Mouse (Mus musculus) hindbrain, embryonic 10.5 days (tissue): Measurements from ENCODE around the gene Setd1a. TPM values are rescaled to one million over a fixed set of nuclear protein-coding genes. Genes with fewer than 3 reads are reported as not detected.
"Not testable (repeated sequence)": the region's sequence is repeated elsewhere in the genome, so short reads cannot be mapped to it uniquely, and the experiment has no call there.

Experiments used
- DNase-seq: peaks from one replicate; pipeline ENCODE4 v3.0.0-alpha.2; 2017; ENCODE audit warnings: low spot score
- H3K27ac ChIP-seq: fragments of 300-500 bp; sonication (generic); 2 replicates; pipeline ENCODE4 v1.5.1; 2016; ENCODE audit warnings: mild to moderate bottlenecking, moderate library complexity
- H3K27me3 ChIP-seq: fragments of 300-500 bp; sonication (generic); 2 replicates; pipeline ENCODE4 v1.6.1; 2016; ENCODE audit warnings: mild to moderate bottlenecking; ENCODE audit not compliant: poor library complexity, insufficient read depth, severe bottlenecking
- H3K36me3 ChIP-seq: fragments of 300-500 bp; sonication (generic); 2 replicates; pipeline ENCODE4 v1.6.1; 2016; ENCODE audit warnings: mild to moderate bottlenecking, moderate library complexity
- H3K4me1 ChIP-seq: fragments of 300-500 bp; sonication (generic); replicated peaks from 2 replicates; pipeline ENCODE4 v1.6.1; 2016; ENCODE audit warnings: mild to moderate bottlenecking
- H3K4me3 ChIP-seq: fragments of 300-500 bp; sonication (generic); 2 replicates; pipeline ENCODE4 v1.5.1; 2016; ENCODE audit warnings: mild to moderate bottlenecking, moderate library complexity
- H3K9me3 ChIP-seq: fragments of 300-500 bp; sonication (generic); 2 replicates; pipeline ENCODE4 v1.6.1; 2016; ENCODE audit warnings: mild to moderate bottlenecking, moderate library complexity
- WGBS: fragments of 180-500 bp; shearing (Covaris S2); methylation state at CpG from one replicate; pipeline ENCODE4 v1.1.7; 2016; 5-methylcytosine and 5-hydroxymethylcytosine counted together
- polyA plus RNA-seq: library from polyadenylated mRNA; unstranded; fragments of >200 nt; fragmentation: Nextera tagmentation; extraction: Ambion mirVana; gene quantifications from 2 replicates; pipeline ENCODE4 v1.2.1, GENCODE M21; 2016

Gene Setd1a
- polyA plus RNA-seq = 16.5 and 18.7 TPM in 2 replicates

GRCm38 (mm10) chr7:127776426-127776825 is at the start of gene Setd1a:
Gene Setd1a, plus strand, starts transcription at chr7:127776670.
- H3K4me3 ChIP-seq = peak within 1 kb of the TSS; percentile 94
- WGBS = under 1% methylated on average over 23 of the region's 23 CpGs
- H3K4me1 ChIP-seq = peaks cover 29% of the 10 kb centered on the region
- DNase-seq = peak; percentile 85
- H3K27me3 ChIP-seq = no peaks in the 10 kb centered on the region
- no peaks in the 10 kb centered on the region for H3K9me3 ChIP-seq
- peak within 1 kb of the TSS; percentile 100 for H3K27ac ChIP-seq
- H3K36me3 ChIP-seq = peaks cover 30% of the 10 kb centered on the region

GRCm38 (mm10) chr7:127727898-127728297 is 48.6 kb upstream of the Setd1a start:
- Histone ChIP-seq H3K9me3 (no peaks in the 10 kb centered on the region), H3K4me3 (no peak overlapping the region), H3K36me3 (no peaks in the 10 kb centered on the region), H3K27ac (no peak overlapping the region), H3K27me3 (no peaks in the 10 kb centered on the region), H3K4me1 (peaks cover 4% of the 10 kb centered on the region; the same call in 1 of the 2 replicates)
- DNase-seq = no peak
- 89% methylated on average over 7 of the region's 7 CpGs for WGBS

GRCm38 (mm10) chr7:127730170-127730569 is 46.3 kb upstream of the Setd1a start:
- Histone ChIP-seq H3K27me3 (no peaks in the 10 kb centered on the region), H3K9me3 (no peaks in the 10 kb centered on the region), H3K36me3 (no peaks in the 10 kb centered on the region), H3K4me3 (no peak overlapping the region), H3K27ac (no peak overlapping the region), H3K4me1 (peaks cover 4% of the 10 kb centered on the region; the same call in 1 of the 2 replicates)
- no peak for DNase-seq
- WGBS = 77% methylated on average over 4 of the region's 4 CpGs

- H3K27ac ChIP-seq, H3K27me3 ChIP-seq, H3K4me1 ChIP-seq, H3K9me3 ChIP-seq, DNase-seq, H3K36me3 ChIP-seq, H3K4me3 ChIP-seq: not testable (repeated sequence)
- whole genome bisulfite sequencing = no CpG with 5 or more reads among the region's 5 CpGs
These were observed 44.4 kb upstream of the Setd1a start, which contains the start of gene Ctf2 for GRCm38 (mm10) chr7:127732066-127732465. Gene Ctf2, minus strand, starts transcription at chr7:127732166.

- peaks cover 21% of the 10 kb centered on the region for H3K36me3 ChIP-seq
- no peaks in the 10 kb centered on the region for H3K9me3 ChIP-seq
- peak within 1 kb of the TSS; percentile 98 for H3K27ac ChIP-seq
- peak; percentile 76 for DNase-seq
- no peaks in the 10 kb centered on the region for H3K27me3 ChIP-seq
- peaks cover 34% of the 10 kb centered on the region for H3K4me1 ChIP-seq
- H3K4me3 ChIP-seq = peak within 1 kb of the TSS; percentile 94
- WGBS = 2% methylated on average over 26 of the region's 26 CpGs
These were observed 32.0 kb upstream of the Setd1a start, which contains the start of gene Fbxl19 for GRCm38 (mm10) chr7:127744366-127745045. Gene Fbxl19, plus strand, starts transcription at chr7:127744543.

- peak overlapping the region; percentile 98 for H3K27ac ChIP-seq
- peak overlapping the region; percentile 94 for H3K4me3 ChIP-seq
- peak; percentile 94 for DNase-seq
- peaks cover 37% of the 10 kb centered on the region for H3K4me1 ChIP-seq
- H3K9me3 ChIP-seq = no peaks in the 10 kb centered on the region
- under 1% methylated on average over 19 of the region's 19 CpGs for WGBS
- H3K36me3 ChIP-seq = peaks cover 28% of the 10 kb centered on the region
- no peaks in the 10 kb centered on the region for H3K27me3 ChIP-seq
These were observed 31.2 kb upstream of the Setd1a start for GRCm38 (mm10) chr7:127745251-127745651.

GRCm38 (mm10) chr7:127745652-127746493 is 30.6 kb upstream of the Setd1a start:
- H3K27ac ChIP-seq = peak overlapping the region; percentile 98
- peaks cover 34% of the 10 kb centered on the region for H3K36me3 ChIP-seq
- H3K27me3 ChIP-seq = no peaks in the 10 kb centered on the region
- no peaks in the 10 kb centered on the region for H3K9me3 ChIP-seq
- peak overlapping the region; percentile 94 for H3K4me3 ChIP-seq
- peaks cover 38% of the 10 kb centered on the region for H3K4me1 ChIP-seq
- peak; percentile 95 for DNase-seq
- WGBS = under 1% methylated on average over 39 of the region's 39 CpGs

GRCm38 (mm10) chr7:127746494-127747491 is 29.7 kb upstream of the Setd1a start:
- 1% methylated on average over 60 of the region's 62 CpGs for WGBS
- H3K9me3 ChIP-seq = no peaks in the 10 kb centered on the region
- H3K27me3 ChIP-seq = no peaks in the 10 kb centered on the region
- peaks cover 38% of the 10 kb centered on the region for H3K4me1 ChIP-seq
- H3K36me3 ChIP-seq = peaks cover 43% of the 10 kb centered on the region
- H3K4me3 ChIP-seq = peak overlapping the region; percentile 94
- peak; percentile 74 for DNase-seq
- H3K27ac ChIP-seq = peak overlapping the region; percentile 98

GRCm38 (mm10) chr7:127747559-127748234 is 28.8 kb upstream of the Setd1a start:
- Histone ChIP-seq H3K27me3 (no peaks in the 10 kb centered on the region), H3K27ac (peak overlapping the region; percentile 98), H3K36me3 (peaks cover 52% of the 10 kb centered on the region), H3K4me3 (peak overlapping the region; percentile 94), H3K9me3 (no peaks in the 10 kb centered on the region), H3K4me1 (peaks cover 38% of the 10 kb centered on the region)
- 41% methylated on average over 6 of the region's 6 CpGs for WGBS
- DNase-seq = no peak

GRCm38 (mm10) chr7:127748235-127748560 is 28.3 kb upstream of the Setd1a start:
- Histone ChIP-seq H3K27me3 (no peaks in the 10 kb centered on the region), H3K4me1 (peaks cover 42% of the 10 kb centered on the region), H3K4me3 (peak overlapping the region; percentile 94), H3K9me3 (no peaks in the 10 kb centered on the region), H3K36me3 (peaks cover 58% of the 10 kb centered on the region), H3K27ac (peak overlapping the region; percentile 30; the same call in 1 of the 2 replicates)
- DNase-seq = no peak
- WGBS = 95% methylated on average over 28 of the region's 28 CpGs

GRCm38 (mm10) chr7:127750131-127751127 is 26.0 kb upstream of the Setd1a start:
- 88% methylated on average over 19 of the region's 19 CpGs for WGBS
- DNase-seq = no peak
- H3K36me3 ChIP-seq = peaks cover 80% of the 10 kb centered on the region
- no peaks in the 10 kb centered on the region for H3K27me3 ChIP-seq
- H3K4me1 ChIP-seq = peaks cover 30% of the 10 kb centered on the region
- H3K9me3 ChIP-seq = no peaks in the 10 kb centered on the region
- no peak overlapping the region for H3K27ac ChIP-seq
- H3K4me3 ChIP-seq = no peak overlapping the region
